Mouse (Mus musculus) heart, adult 18-20 months (tissue): ENCODE measurements at regions not wholly inside any gene's neighbourhood (a gene's known extent, or its start where the extent isn't known, plus 50 kb on each side); places are given as distances from the start of the nearest gene placed in this dataset.

Experiments
- DNase-seq, 2 experiments: peaks; one replicate each; pipeline ENCODE4 v3.0.0; 2021 to 2022; ENCODE audit warnings: mixed read lengths in 1 of 2

GRCm38 (mm10) chr8:38723254-38723653 is 1729.8 kb downstream of the AI429214 start:
- no peak for DNase-seq

- no peak for DNase-seq
Observed at GRCm38 (mm10) chr8:38725257-38725656, 1731.9 kb downstream of the AI429214 start.

- DNase-seq = peak in 1 of 2 experiments; percentile 2
Observed at GRCm38 (mm10) chr8:38747134-38747533, 1753.7 kb downstream of the AI429214 start.

GRCm38 (mm10) chr8:38766626-38767226 is 1773.3 kb downstream of the AI429214 start:
- no peak for DNase-seq

- no peak for DNase-seq
Observed at GRCm38 (mm10) chr8:38812482-38812881, 1819.1 kb downstream of the AI429214 start.

GRCm38 (mm10) chr8:38818163-38818562 is 1824.8 kb downstream of the AI429214 start:
- DNase-seq = peak in 1 of 2 experiments; percentile 2

- no peak for DNase-seq
Observed at GRCm38 (mm10) chr8:38861436-38861835, 1813.4 kb upstream of the Adam24 start.

- no peak for DNase-seq
Observed at GRCm38 (mm10) chr8:38867370-38867769, 1807.5 kb upstream of the Adam24 start.
